Mouse (Mus musculus) ES-E14 (cell line): ENCODE measurements at regions not wholly inside any gene's neighbourhood (a gene's known extent, or its start where the extent isn't known, plus 50 kb on each side); places are given as distances from the start of the nearest gene placed in this dataset.

Source experiments
- DNase-seq: peaks from one replicate; pipeline ENCODE4 v3.0.0-alpha.2; 2013; ENCODE audit warnings: low read depth, low spot score
- H3K27ac ChIP-seq: 2 replicates; pipeline ENCODE4 v1.5.1; 2012; ENCODE audit warnings: low read depth, mild to moderate bottlenecking, low read length, moderate library complexity, mixed read lengths; ENCODE audit not compliant: poor library complexity, insufficient read depth, severe bottlenecking
- H3K36me3 ChIP-seq: 2 replicates; pipeline ENCODE4 v1.6.1; 2012; ENCODE audit warnings: mild to moderate bottlenecking, low read length, moderate library complexity, mixed read lengths; ENCODE audit not compliant: control insufficient read depth, poor library complexity, insufficient read depth, severe bottlenecking
- H3K4me1 ChIP-seq, 2 experiments: fragments of 150-350 bp in 1 of 2; sonication (generic) in 1 of 2; 2 replicates each; pipeline ENCODE4 v1.6.1; 2012; ENCODE audit warnings: low read length in 2 of 2, mild to moderate bottlenecking in 1 of 2, mixed read lengths in 1 of 2; ENCODE audit not compliant: control insufficient read depth in 2 of 2, insufficient read depth in 2 of 2, poor library complexity in 1 of 2
- H3K4me3 ChIP-seq, 2 experiments: fragments of 150-350 bp in 1 of 2; sonication (generic) in 1 of 2; 2 replicates each; pipeline ENCODE4 v1.5.1; 2012; ENCODE audit warnings: low read length in 2 of 2, low read depth in 1 of 2, mild to moderate bottlenecking in 1 of 2, mixed read lengths in 1 of 2; ENCODE audit not compliant: insufficient read depth in 1 of 2, poor library complexity in 1 of 2, severe bottlenecking in 1 of 2
- H3K9ac ChIP-seq: 2 replicates; pipeline ENCODE4 v1.6.1; 2012; ENCODE audit warnings: low read depth, mild to moderate bottlenecking, low read length, mixed read lengths; ENCODE audit not compliant: poor library complexity, insufficient read depth, severe bottlenecking
- H3K9me3 ChIP-seq: fragments of 150-350 bp; sonication (generic); 2 replicates; pipeline ENCODE4 v1.6.1; 2012; ENCODE audit warnings: low read depth, mild to moderate bottlenecking, low read length; ENCODE audit not compliant: control insufficient read depth, insufficient read depth
- CHD2 ChIP-seq: IDR thresholded peaks from 2 replicates; pipeline ENCODE4 v1.6.1; 2014; ENCODE audit warnings: mild to moderate bottlenecking, low read depth, low read length, inconsistent platforms
- HCFC1 ChIP-seq: IDR thresholded peaks from 2 replicates; pipeline ENCODE4 v1.6.1; 2012; ENCODE audit warnings: low read length, inconsistent platforms, borderline replicate concordance; ENCODE audit not compliant: insufficient read depth
- MAFK ChIP-seq: IDR thresholded peaks from 2 replicates; pipeline ENCODE4 v1.6.1; 2014; ENCODE audit warnings: mild to moderate bottlenecking, low read depth, low read length, inconsistent platforms; ENCODE audit not compliant: insufficient read depth
- ZC3H11A ChIP-seq: IDR thresholded peaks from 2 replicates; pipeline ENCODE4 v1.6.1; 2012; ENCODE audit warnings: low read depth, mild to moderate bottlenecking, inconsistent platforms, low read length, borderline replicate concordance
- ZNF384 ChIP-seq: IDR thresholded peaks from 2 replicates; pipeline ENCODE4 v1.6.1; 2012; ENCODE audit warnings: low read depth, low read length, inconsistent platforms
- in situ Hi-C, 2 experiments: fragments of 600-800 bp; cut with MboI; formaldehyde crosslinking; loops; one replicate each; pipeline ENCODE4 v1.15.1; 2025; ENCODE audit warnings: low sequenced_read_pairs in 2 of 2, inconsistent platforms in 1 of 2; ENCODE audit not compliant: unreplicated experiment in 2 of 2

DNA sequence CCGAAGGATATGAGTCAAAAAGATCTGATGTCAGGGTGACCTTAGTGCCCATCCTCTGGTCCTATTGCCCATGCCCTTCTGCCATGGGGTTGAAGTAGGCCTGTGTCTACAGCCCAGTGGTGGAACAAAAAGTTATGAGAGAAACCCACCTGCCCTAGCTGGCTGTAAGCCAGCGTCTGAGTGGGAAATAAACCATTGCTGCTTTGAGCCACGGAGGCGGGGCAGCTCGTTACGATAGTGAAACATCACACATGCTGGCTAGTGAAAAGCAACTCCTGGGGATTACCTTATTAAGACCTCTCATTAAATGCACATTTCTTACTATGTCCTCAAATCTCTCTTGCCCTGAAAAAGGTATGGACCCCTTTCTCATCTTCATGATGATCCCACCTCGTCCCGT, 86.8 kb upstream of the 4931429L15Rik start:
- H3K36me3 ChIP-seq = no peaks in the 10 kb centered on the region
- no peak overlapping the region for H3K4me3 ChIP-seq
- H3K9me3 ChIP-seq = no peaks in the 10 kb centered on the region
- no peak overlapping the region for H3K27ac ChIP-seq
- H3K4me1 ChIP-seq = no peaks in the 10 kb centered on the region; a peak in 1 of 4 replicates
- H3K9ac ChIP-seq = no peak overlapping the region
- in situ Hi-C loops = no loop called here
- no peak for DNase-seq
- TF ChIP-seq HCFC1 (no peak), CHD2 (no peak), MAFK (no peak), ZNF384 (no peak), ZC3H11A (no peak)

DNA sequence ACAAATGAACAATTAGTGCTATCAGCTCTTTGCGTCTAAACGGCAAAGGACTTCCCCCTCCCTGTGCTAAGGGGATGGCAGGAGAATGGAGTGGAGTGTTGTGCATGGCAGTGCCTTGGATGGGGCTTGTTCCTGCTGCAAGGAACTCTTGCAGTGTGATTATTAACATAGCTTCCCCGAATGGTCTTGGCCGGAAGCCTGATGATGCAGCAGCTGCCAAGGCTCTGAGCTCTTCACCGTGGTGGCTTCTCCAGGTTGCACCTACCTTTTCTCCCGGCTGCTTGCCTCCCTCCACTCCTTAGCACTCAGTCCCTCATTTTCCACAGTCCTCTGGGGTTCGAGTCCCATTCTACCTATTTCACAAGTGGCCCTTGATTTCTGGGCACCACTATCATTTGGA, 76.8 kb upstream of the 4931429L15Rik start:
- H3K4me1 ChIP-seq = peaks cover 0 to 11% of the 10 kb centered on the region in 2 experiments; a peak in 1 of 4 replicates
- no peak overlapping the region for H3K9ac ChIP-seq
- TF ChIP-seq MAFK (no peak), CHD2 (no peak), ZNF384 (no peak), ZC3H11A (no peak), HCFC1 (no peak)
- H3K9me3 ChIP-seq = no peaks in the 10 kb centered on the region
- in situ Hi-C loops = no loop called here
- no peaks in the 10 kb centered on the region for H3K36me3 ChIP-seq
- DNase-seq = no peak
- no peak overlapping the region for H3K27ac ChIP-seq
- no peak overlapping the region for H3K4me3 ChIP-seq

DNA sequence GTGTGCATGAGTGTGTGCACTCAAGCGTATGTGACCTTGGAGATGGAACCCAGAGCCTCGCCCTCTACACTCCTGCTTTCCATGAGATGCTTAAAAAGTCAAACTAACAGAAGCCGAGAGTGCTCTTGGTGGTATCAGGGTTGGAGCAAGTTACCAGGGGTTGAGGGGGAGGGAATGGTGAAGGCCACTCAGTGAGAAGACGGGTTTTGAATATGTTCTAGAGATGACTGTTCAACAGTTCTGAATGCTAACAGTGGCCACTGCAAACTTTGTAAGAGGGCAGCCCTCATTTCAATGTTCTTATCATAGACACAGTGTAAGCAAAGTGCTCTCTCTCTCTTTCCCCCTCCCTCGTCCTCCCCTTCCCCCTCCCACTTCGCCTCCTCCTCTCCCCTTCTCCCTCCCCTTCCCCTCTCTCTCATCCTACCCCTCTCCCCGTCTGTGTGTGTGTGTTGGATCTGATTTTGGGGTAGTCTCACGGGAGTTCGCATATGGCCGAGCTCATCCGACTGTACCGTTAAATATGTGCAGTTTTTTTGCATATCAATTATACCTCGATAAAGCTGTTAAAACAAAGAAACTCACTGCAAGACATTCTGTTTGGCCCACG, 75.5 kb upstream of the 4931429L15Rik start:
- no peak for DNase-seq
- H3K9me3 ChIP-seq = no peaks in the 10 kb centered on the region
- no peak for TF ChIP-seq MAFK
- TF ChIP-seq CHD2 = no peak
- TF ChIP-seq HCFC1 = no peak
- no peak for TF ChIP-seq ZC3H11A
- TF ChIP-seq ZNF384 = no peak
- H3K27ac ChIP-seq = no peak overlapping the region
- peaks cover 0 to 11% of the 10 kb centered on the region in 2 experiments; a peak in 1 of 4 replicates for H3K4me1 ChIP-seq
- no peaks in the 10 kb centered on the region for H3K36me3 ChIP-seq
- in situ Hi-C loops = no loop called here
- no peak overlapping the region for H3K9ac ChIP-seq
- no peak overlapping the region for H3K4me3 ChIP-seq

DNA sequence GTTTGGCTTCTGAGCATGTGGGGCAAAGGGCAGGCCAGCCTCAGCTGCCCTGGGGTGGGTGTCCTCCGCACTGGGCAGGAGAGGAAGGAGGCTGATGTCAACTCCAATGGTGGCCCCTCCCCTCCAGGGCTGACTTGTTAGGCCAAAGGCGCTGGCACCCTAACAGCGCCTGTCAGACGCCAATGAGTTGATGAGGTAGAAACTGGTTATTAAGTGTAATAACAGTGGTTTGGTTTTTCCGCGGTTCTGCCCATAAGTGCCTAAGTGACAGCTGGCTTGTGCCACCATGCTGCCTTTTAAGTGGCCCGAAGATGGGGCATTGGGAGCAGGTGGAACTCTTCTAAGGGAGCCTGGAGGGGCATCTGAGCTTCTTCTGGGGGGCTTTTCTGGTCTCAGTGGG, 74.5 kb upstream of the 4931429L15Rik start:
- TF ChIP-seq MAFK = no peak
- TF ChIP-seq CHD2 = no peak
- TF ChIP-seq ZC3H11A = no peak
- no peak for TF ChIP-seq HCFC1
- no peak for TF ChIP-seq ZNF384
- Histone ChIP-seq H3K9me3 (no peaks in the 10 kb centered on the region), H3K36me3 (no peaks in the 10 kb centered on the region), H3K9ac (no peak overlapping the region), H3K4me1 (peaks cover under 1 to 16% of the 10 kb centered on the region in 2 experiments; a peak in 2 of 4 replicates), H3K27ac (no peak overlapping the region), H3K4me3 (no peak overlapping the region)
- in situ Hi-C loops = no loop called here
- DNase-seq = no peak
